Comparison of ENCODE assay signal across 9 mouse cellular contexts in genomic region chr2:93873449-93874226, GRCm38 (mm10). TPM values are rescaled to one million over a fixed set of nuclear protein-coding genes. Genes with fewer than 3 reads are reported as not detected.
DNase-seq lines count a peak whose midpoint lies in the region; ATAC-seq lines count a peak whose summit lies in the region.
"Had no signal": no experiment of that assay in that cellular context is flagged by ENCODE, and none has a peak within 500 bp of the region (broad histone marks: within the 10 kb centered on the region; RNA-seq: fewer than 3 reads in every experiment).

No protein-coding gene starts in this region.

- no peak overlapping the region for H3K27ac ChIP-seq in heart, embryonic 11.5 days (ENCODE audit: low read depth, low read length)
- peak overlapping the region; percentile 42 for H3K27ac ChIP-seq in forebrain, embryonic 15.5 days (replicated peaks)
- H3K27ac ChIP-seq in midbrain, embryonic 13.5 days = no peak overlapping the region

- H3K36me3 ChIP-seq in heart, embryonic 11.5 days (ENCODE audit: control insufficient read depth, insufficient read depth, low read length) = no peaks in the 10 kb centered on the region
- no peaks in the 10 kb centered on the region for H3K36me3 ChIP-seq in forebrain, embryonic 15.5 days
- no peaks in the 10 kb centered on the region for H3K36me3 ChIP-seq in midbrain, embryonic 13.5 days

- whole genome bisulfite sequencing in heart, embryonic 11.5 days (ENCODE audit: insufficient replicate concordance) = 17% methylated on average over 12 of the region's 12 CpGs
- 23% methylated on average over 12 of the region's 12 CpGs for WGBS in forebrain, embryonic 15.5 days
- WGBS in midbrain, embryonic 13.5 days = 24% methylated on average over 12 of the region's 12 CpGs

- no peaks in the 10 kb centered on the region for H3K9me3 ChIP-seq in heart, embryonic 11.5 days (replicated peaks; ENCODE audit: control insufficient read depth, low read length)
- H3K9me3 ChIP-seq in forebrain, embryonic 15.5 days = no peaks in the 10 kb centered on the region
- H3K9me3 ChIP-seq in midbrain, embryonic 13.5 days = no peaks in the 10 kb centered on the region

- H3K4me1 ChIP-seq in heart, embryonic 11.5 days (ENCODE audit: control insufficient read depth, insufficient read depth, low read length) = peaks cover 13% of the 10 kb centered on the region
- H3K4me1 ChIP-seq in forebrain, embryonic 15.5 days = peaks cover 9% of the 10 kb centered on the region
- peaks cover 12% of the 10 kb centered on the region for H3K4me1 ChIP-seq in midbrain, embryonic 13.5 days (replicated peaks)

- no peak for ATAC-seq in heart, embryonic 11.5 days (replicated peaks; ENCODE audit: insufficient number of reproducible peaks, low FRiP score, low TSS enrichment)
- ATAC-seq in forebrain, embryonic 15.5 days (replicated peaks) = peak; percentile 32; the same call in 1 of the 2 replicates
- peak; percentile 49 for ATAC-seq in midbrain, embryonic 13.5 days

- H3K27me3 ChIP-seq in heart, embryonic 11.5 days (ENCODE audit: control insufficient read depth, insufficient read depth, low read length) = no peaks in the 10 kb centered on the region
- H3K27me3 ChIP-seq in forebrain, embryonic 15.5 days = no peaks in the 10 kb centered on the region
- H3K27me3 ChIP-seq in midbrain, embryonic 13.5 days = no peaks in the 10 kb centered on the region

- intact Hi-C loops in heart, postnatal 36 days (cut with DNase I) = loop anchor here (2.0 kb wide), 1 partner anchor 83 kb away; the partner anchor contains the start of gene Gm13889
- intact Hi-C loops in left cerebral cortex, postnatal 36 days (cut with DNase I) = loop anchor here (5.0 kb wide), 1 partner anchor 84 kb away; the partner anchor contains the start of gene Gm13889

- H3K4me3 ChIP-seq in heart, embryonic 11.5 days (ENCODE audit: low read depth, low read length) = no peak overlapping the region
- no peak overlapping the region for H3K4me3 ChIP-seq in forebrain, embryonic 15.5 days
- H3K4me3 ChIP-seq in midbrain, embryonic 13.5 days (replicated peaks) = no peak overlapping the region

- H3K9ac ChIP-seq in heart, embryonic 11.5 days (ENCODE audit: low read depth, low read length) = peak overlapping the region; percentile 34; the same call in 1 of the 2 replicates
- H3K9ac ChIP-seq in forebrain, embryonic 15.5 days (replicated peaks) = no peak overlapping the region
- 0 out of 2 replicates have a peak overlapping the region, but pooled peaks have one; percentile 4 for H3K9ac ChIP-seq in midbrain, embryonic 13.5 days (replicated peaks)

- no peak for DNase-seq in heart, postnatal 36 days
- peak; percentile 72 for DNase-seq in MN1 (ENCODE audit: low spot score)
- DNase-seq in gastrocnemius, postnatal 10 days = no peak
- no peak for DNase-seq in left cerebral cortex, postnatal 36 days (ENCODE audit: low spot score in 2 of 2)
- DNase-seq in c-Kit-positive CD71-positive TER-119-positive erythroid progenitor cells, embryonic 14.5 days (ENCODE audit: low spot score) = no peak

- H3K4me2 ChIP-seq in heart, embryonic 11.5 days = no peak overlapping the region
- no peak overlapping the region for H3K4me2 ChIP-seq in forebrain, embryonic 15.5 days (replicated peaks)
- no peak overlapping the region for H3K4me2 ChIP-seq in midbrain, embryonic 13.5 days (replicated peaks)

RNA-seq across cellular contexts. Expression of gene Accsl, which starts 4.7 kb away (rescaled TPM):
- not detected in 2 replicates for polyA plus RNA-seq in heart, embryonic 11.5 days (2014; fragmentation: Nextera tagmentation; extraction: Ambion mirVana)
- total RNA-seq in heart, postnatal 36 days (2021) = not detected
- polyA plus RNA-seq in forebrain, embryonic 15.5 days (2015; fragmentation: Nextera tagmentation; extraction: Ambion mirVana) = 0.45 and 0.66 TPM in 2 replicates
- polyA plus RNA-seq in midbrain, embryonic 13.5 days (2015; fragmentation: Nextera tagmentation; extraction: Ambion mirVana) = 0.28 and 0.30 TPM in 2 replicates
- total RNA-seq in gastrocnemius, postnatal 10 days (2021) = not detected
- 1 to 10 TPM in 1 of 2 experiments, under 1 TPM in 1; 0.79 to 1.7 TPM for total RNA-seq in left cerebral cortex, postnatal 36 days (2021)
- total RNA-seq: megakaryocyte progenitor cell, adult 5-6 weeks had no signal

RNA-seq across cellular contexts. Expression of gene Accs, which starts 23.9 kb away (rescaled TPM):
- 6.6 and 7.7 TPM in 2 replicates for polyA plus RNA-seq in heart, embryonic 11.5 days (2014; fragmentation: Nextera tagmentation; extraction: Ambion mirVana)
- 1 to 10 TPM; 4.0 to 6.2 TPM for total RNA-seq in heart, postnatal 36 days (2021)
- polyA plus RNA-seq in forebrain, embryonic 15.5 days (2015; fragmentation: Nextera tagmentation; extraction: Ambion mirVana) = 6.9 and 7.8 TPM in 2 replicates
- polyA plus RNA-seq in midbrain, embryonic 13.5 days (2015; fragmentation: Nextera tagmentation; extraction: Ambion mirVana) = 6.8 and 7.1 TPM in 2 replicates
- total RNA-seq in gastrocnemius, postnatal 10 days (2021) = 1 to 10 TPM; 4.2 to 6.2 TPM
- total RNA-seq in left cerebral cortex, postnatal 36 days (2021) = 1 to 10 TPM; 2.5 to 4.0 TPM

RNA-seq across cellular contexts. Expression of gene Ext2, which starts 51.3 kb away (rescaled TPM):
- polyA plus RNA-seq in heart, embryonic 11.5 days (2014; fragmentation: Nextera tagmentation; extraction: Ambion mirVana) = 60.3 and 75.6 TPM in 2 replicates
- 10 to 100 TPM; 40.4 to 44.1 TPM for total RNA-seq in heart, postnatal 36 days (2021)
- 64.2 and 64.8 TPM in 2 replicates for polyA plus RNA-seq in forebrain, embryonic 15.5 days (2015; fragmentation: Nextera tagmentation; extraction: Ambion mirVana)
- 57.6 and 69.1 TPM in 2 replicates for polyA plus RNA-seq in midbrain, embryonic 13.5 days (2015; fragmentation: Nextera tagmentation; extraction: Ambion mirVana)
- 10 to 100 TPM; 41.0 to 52.8 TPM for total RNA-seq in gastrocnemius, postnatal 10 days (2021)
- total RNA-seq in left cerebral cortex, postnatal 36 days (2021) = 10 to 100 TPM; 49.3 to 54.2 TPM
